Mouse (Mus musculus) megakaryocyte progenitor cell, adult 5-6 weeks (primary cell): ENCODE results near the gene Cachd1. TPM values are rescaled to one million over a fixed set of nuclear protein-coding genes. Genes with fewer than 3 reads are reported as not detected.

ENCODE experiments used
- ATAC-seq: replicated peaks from 2 replicates; pipeline ENCODE4 v1.8.0; 2016; ENCODE audit warnings: mild to moderate bottlenecking, moderate TSS enrichment, inconsistent platforms; ENCODE audit not compliant: poor library complexity
- total RNA-seq, 2 experiments: library from RNA; stranded (forward) in 1 of 2; stranded (reverse) in 1 of 2; fragments of 157-497, 149-512 nt in 1 of 2; fragments of 200-1000 nt in 1 of 2; gene quantifications; 2 replicates each; pipeline versions ENCODE4 v1.2.3 to v1.2.4; 2015 to 2017

Gene Cachd1
- total RNA-seq, 2 experiments from 2014 or later: 0.08 to 4.2 TPM

- no peak for ATAC-seq
These were observed 87.5 kb downstream of the Cachd1 start for GRCm38 (mm10) chr4:100863861-100864428.

GRCm38 (mm10) chr4:100865423-100865822, 88.9 kb downstream of the Cachd1 start:
- no peak for ATAC-seq

DNA sequence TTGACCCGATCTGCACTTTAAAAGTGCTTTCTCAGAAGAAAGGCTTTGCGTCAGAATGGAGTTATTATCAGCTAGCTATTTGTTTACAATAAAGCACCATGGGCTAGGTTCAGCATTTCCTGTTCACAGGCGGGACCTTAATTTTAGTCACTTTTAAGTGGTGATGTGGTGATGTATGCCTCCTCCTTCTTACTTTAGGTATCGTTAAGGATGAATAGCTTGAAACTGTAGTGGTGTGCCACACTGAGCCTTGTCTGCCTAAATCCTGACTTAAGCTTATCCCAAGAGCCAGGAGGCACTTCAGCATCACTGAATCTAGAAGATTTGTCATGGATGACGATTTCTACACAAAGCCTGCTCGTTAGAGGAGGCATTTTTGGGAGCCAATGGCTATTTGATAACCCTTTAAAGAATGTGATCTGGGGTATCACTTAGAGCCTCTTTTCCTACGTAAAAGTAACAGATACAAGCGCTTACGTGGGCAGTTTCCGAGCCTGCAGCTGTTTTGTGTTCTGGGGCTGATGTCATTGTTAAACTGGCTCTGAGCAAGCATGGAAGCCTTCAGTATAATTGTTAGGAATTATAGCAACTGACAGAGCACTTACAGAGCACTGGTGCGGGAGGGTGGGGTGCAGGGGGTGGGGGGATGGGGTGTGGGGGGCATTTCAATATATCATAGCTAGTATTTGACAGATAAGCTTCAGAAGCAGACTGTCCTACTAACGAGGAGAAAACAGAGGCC, 89.7 kb downstream of the Cachd1 start:
- no peak for ATAC-seq

DNA sequence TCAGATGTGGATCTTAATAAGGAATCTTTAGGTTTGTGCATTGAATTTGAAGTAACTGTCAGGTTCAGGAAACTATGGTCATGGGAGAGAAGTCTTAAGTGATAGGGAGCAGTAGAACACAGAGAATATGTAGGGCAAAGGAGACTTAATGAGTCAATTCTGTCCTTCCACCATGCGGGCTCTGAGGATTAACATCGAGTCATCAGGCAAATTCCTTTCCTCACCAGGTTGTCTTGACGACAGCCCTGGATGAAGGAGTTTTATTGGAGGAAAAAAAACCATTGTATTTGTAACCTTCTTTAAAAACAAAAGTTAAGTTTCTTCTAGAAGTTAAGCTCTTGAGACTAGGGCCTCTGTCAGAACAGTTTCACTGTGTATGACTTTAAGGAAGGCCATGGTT, 100.9 kb downstream of the Cachd1 start:
- no peak for ATAC-seq

DNA sequence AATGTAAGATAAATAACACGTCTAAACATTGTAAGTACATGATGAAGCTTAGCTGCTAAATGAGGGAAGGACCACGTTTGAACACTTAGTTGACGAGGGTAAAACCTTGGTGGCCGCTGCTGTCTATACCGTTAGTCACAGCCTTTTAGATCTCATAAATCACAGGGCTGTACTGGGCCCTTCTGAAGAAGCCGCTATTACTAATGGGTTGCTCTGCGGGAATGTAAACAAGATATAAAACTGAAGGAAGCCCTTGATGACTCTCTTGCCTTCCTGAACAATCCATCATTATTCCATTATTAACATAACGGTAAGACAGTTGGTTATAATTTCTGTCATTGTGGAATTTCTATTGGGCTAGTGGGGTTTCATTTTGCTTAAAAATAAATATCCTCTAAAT, 102.9 kb downstream of the Cachd1 start:
- ATAC-seq: no peak

GRCm38 (mm10) chr4:100880075-100880474, 103.6 kb downstream of the Cachd1 start:
- ATAC-seq: no peak

GRCm38 (mm10) chr4:100885793-100886742, 109.6 kb downstream of the Cachd1 start:
- ATAC-seq: peak; percentile 63

DNA sequence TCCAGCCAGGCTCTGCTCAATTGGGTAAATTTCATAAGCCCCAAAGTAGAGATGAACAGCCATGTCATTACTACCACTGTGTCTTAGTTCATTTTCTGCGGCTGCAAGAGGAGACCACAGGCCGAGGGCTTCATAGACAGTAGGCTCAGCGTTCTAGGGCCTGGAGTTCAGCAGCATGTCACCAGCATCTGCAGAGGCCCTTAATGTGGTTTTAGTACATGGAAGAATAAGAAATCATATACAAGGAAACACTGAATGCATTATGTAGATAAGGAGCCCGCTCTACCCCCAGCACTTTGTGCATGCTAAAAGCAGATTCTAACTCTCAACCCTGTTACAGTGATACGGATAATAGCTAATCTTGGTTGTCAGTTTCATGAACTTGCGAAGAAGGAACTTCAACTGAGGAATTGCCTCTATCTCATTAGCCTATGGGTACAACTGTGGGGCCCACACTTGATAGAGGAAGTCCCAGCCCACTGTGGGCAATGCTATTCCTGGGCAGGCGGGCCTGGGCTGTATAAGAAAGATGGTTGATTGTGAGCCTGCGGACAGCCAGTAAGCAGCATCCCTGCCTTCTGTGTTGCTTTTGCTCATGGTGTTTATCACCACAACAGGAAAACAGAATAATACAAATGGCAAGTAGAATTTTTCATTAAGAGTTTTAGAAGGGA, 110.4 kb downstream of the Cachd1 start:
- ATAC-seq: peak; percentile 90

DNA sequence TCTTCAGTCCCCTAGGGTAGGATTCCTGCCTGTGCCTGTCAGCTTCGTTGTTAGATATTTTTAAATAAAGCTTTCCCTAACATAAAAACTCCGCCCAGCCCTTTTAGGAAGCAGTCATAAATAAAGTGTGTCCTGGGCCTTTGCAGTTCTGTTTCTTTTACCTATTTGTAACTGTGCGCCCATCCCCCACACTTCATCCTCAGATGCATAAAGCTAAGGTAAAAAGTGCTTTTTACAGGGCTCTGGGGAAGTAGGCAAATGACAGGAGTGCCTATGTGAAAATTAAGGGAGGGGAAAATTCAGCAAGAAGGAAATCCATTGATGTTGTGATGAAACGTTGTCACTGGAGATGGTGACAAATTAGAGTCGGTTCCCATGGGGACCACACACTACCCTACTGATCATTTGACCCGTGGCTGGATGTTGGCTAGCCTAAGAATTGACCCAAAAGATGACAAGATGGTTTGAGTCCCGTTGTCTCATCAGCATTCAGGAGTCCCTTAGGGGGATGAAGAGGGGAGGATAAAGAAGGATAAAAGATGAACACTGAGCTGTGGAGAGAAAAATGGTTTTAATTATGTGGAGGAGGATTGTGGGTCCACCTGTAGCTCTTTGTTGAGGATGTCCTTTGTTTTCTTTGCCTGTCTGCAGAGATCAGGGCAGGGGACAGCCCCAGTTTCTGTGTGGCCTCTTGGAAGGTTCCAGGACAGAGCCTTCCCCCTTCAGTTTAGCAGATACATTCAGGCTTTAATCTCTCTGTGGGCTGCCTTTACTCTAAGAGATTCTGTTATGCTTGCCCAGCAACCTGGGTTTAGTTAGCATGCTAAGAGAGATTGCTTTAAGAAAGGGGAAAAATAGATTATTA, 113.9 kb downstream of the Cachd1 start:
- ATAC-seq: no peak

- ATAC-seq: no peak
These were observed 117.3 kb downstream of the Cachd1 start for GRCm38 (mm10) chr4:100893739-100894138.

DNA sequence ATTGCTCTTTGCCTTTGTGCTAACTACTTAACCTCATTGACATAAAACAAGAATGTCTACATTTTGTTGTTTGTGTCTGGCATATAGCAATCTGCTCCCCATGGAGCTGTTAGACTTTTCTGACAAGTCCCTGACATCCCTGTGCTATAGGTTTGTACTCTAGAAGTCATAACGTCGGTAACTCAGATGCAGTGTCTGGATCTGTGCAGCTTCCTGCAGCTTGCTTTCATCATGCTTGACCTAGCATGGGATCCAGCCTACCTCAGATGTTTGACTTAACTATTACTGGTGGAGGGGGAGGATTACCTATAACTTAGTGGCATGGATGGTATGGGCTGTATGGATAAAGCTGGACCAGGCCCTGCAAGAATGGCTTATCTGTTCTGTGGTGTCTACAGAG, 117.7 kb downstream of the Cachd1 start:
- ATAC-seq: no peak

DNA sequence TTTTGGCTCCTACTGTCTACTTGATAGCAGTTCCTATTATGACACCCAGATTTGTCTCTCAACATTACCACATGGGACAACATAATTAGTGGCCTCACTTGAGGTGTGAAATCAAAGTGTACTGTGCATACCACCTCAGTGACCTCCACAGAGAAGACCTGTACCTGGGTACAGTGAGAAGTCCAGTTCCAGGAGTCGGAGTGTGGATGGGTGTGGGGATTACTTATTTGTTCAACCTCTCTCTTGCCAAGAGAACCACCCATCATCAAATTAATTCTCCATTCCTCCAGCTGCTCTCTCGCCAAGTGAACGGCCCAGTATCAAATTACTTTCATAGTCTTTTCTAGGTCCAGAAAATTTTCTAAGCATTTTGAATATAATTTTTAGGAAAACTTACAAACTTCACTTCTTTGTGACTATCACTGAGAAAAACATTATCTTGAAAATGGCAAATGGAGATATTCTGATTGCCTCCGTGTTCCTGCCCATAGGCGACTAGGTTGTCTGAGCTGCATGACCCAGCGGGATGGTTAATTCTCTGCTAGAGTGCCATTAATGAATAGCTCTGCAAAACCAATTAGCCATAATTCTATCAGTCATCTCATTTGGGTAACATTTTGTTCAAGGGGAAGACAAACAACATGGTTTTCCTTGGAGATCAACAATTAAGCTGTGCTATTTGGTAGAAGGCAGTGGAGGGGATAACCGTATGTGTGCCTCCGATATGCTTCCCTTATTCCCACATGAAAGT, 120.0 kb downstream of the Cachd1 start:
- no peak for ATAC-seq

DNA sequence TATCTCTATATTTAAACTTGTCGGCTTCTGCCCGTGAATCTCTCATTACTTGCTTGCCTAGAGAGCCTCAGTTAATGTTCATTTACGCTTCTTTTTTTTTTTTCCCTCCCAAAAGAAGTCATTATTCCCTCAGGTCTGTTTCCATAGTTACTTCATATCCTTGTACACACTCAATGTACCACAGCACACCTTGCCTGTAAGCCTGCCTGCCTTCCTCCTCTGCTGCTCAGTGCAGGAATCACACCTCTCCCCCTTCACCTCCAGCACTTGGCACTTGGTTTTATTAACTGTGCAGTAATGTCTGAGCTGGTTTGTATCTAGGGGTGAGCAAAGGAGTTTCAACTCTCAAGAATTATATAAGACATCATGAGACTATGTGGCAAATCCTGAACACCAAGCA, 121.5 kb downstream of the Cachd1 start:
- ATAC-seq: no peak

DNA sequence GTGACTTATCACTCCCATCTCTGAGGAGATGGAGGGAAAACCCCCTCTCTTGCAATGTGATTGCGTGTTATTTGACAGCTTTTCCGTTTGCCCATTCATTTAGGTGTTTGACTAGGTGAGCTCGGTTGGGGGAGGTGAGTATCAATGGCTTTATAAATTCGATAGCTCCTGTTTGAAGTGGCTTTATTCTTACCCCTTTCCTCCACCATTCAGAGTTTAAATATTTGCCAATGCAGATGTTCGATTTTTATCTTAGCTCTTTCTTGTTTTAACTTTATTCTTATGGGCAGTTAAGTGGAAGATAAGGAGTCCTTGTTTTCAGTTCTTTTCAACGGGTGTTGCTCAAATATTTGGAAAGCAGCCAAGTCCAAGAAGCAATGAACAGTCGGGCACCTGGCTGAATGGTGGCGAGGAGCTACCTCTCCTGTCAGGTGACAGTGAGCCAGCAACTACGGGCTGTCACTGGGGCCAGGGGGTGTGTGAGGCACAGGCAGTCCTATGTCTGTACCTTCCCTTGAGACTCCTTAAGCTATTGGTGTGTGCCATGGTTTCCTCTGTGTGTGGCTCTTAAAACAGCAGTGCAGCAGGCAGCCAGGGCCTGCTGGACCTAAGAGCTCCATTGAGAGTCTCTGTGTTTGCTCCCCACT, 133.3 kb downstream of the Cachd1 start:
- 0 out of 2 replicates have a peak, but pooled peaks have one; percentile 26 for ATAC-seq

GRCm38 (mm10) chr4:100910605-100911330, 134.3 kb downstream of the Cachd1 start:
- no peak for ATAC-seq

GRCm38 (mm10) chr4:100911658-100912057, 135.2 kb downstream of the Cachd1 start:
- ATAC-seq: no peak

GRCm38 (mm10) chr4:100913666-100914065, 137.2 kb downstream of the Cachd1 start:
- ATAC-seq: no peak

DNA sequence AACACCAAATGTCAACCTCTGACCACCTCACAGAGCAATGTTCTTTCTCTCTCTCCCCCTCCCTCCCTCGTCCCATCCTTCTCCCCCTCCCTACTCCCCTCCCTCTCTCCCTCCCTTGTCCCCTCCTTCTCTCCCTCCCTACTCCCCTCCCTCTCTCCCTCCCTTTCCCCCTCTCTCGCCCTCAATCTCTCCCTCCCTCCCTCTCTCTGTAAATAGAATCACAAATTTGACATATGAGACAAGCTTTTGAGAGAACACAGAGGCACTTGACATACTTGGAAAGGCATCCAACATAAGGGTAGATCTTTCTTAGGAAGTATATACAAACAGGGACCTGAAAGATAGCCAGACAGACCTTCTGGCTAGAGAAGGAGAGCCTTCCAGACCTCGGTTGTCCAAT, 138.1 kb downstream of the Cachd1 start:
- ATAC-seq: no peak
